Mouse (Mus musculus) CH12.LX (cell line): ENCODE measurements around the gene Dnm3.

Experiments
- CTCF ChIP-seq, 2 experiments: IDR thresholded peaks in 1 of 2; conservative IDR thresholded peaks in 1 of 2; 2 replicates each; pipeline ENCODE4 v1.5.1; 2011 to 2012; ENCODE audit warnings: low read depth in 2 of 2, low read length in 2 of 2, improper control_type of control experiment in 1 of 2, inconsistent platforms in 1 of 2, mild to moderate bottlenecking in 1 of 2, moderate library complexity in 1 of 2
- EP300 ChIP-seq: IDR thresholded peaks from 2 replicates; pipeline ENCODE4 v1.6.1; 2011; ENCODE audit warnings: low read length, improper control_type of control experiment
- ETS1 ChIP-seq: conservative IDR thresholded peaks from 2 replicates; pipeline ENCODE4 v1.6.1; 2012; ENCODE audit warnings: low read depth, mild to moderate bottlenecking, inconsistent platforms, low read length, improper control_type of control experiment, moderate library complexity
- MAX ChIP-seq: IDR thresholded peaks from 2 replicates; pipeline ENCODE4 v1.6.1; 2011; ENCODE audit warnings: low read length, improper control_type of control experiment
- MEF2A ChIP-seq: IDR thresholded peaks from 2 replicates; pipeline ENCODE4 v1.6.1; 2014; ENCODE audit warnings: low read depth, mild to moderate bottlenecking, inconsistent platforms, low read length, improper control_type of control experiment, borderline replicate concordance
- POLR2A ChIP-seq: IDR thresholded peaks from 2 replicates; pipeline ENCODE4 v1.6.1; 2011; ENCODE audit warnings: low read depth, mild to moderate bottlenecking, improper control_type of control experiment, low read length
- POLR2AphosphoS2 ChIP-seq: IDR thresholded peaks from 2 replicates; pipeline ENCODE4 v1.6.1; 2011; ENCODE audit warnings: low read depth, low read length, improper control_type of control experiment
- RAD21 ChIP-seq: IDR thresholded peaks from 2 replicates; pipeline ENCODE4 v1.6.1; 2011; ENCODE audit warnings: low read depth, mild to moderate bottlenecking, low read length, improper control_type of control experiment, moderate library complexity
- SMC3 ChIP-seq: IDR thresholded peaks from 2 replicates; pipeline ENCODE4 v1.6.1; 2011; ENCODE audit warnings: low read depth, low read length, improper control_type of control experiment
- ZC3H11A ChIP-seq: IDR thresholded peaks from 2 replicates; pipeline ENCODE4 v1.6.1; 2012; ENCODE audit warnings: low read depth, mild to moderate bottlenecking, inconsistent platforms, low read length, improper control_type of control experiment

DNA sequence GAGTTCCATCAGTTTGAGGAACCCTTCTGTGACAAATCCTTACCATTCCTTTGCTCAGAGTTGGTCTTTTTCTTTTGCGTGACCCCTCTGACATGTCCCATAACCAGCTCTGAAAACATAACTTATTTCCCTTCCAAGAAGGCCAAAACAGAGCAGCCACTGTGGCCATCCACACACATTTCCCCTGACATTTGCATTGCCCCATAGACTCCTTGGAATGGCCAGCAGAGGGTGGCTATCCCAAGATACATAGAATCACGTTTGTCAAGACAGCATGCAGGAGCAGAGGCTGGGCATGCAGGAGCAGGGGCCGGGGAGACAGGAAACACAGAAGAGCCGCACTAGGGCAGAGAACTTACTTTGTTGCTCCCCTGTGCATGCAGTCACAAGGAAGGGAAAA, 402.4 kb downstream of the Dnm3 start:
- no peak for TF ChIP-seq ZC3H11A
- no peak for TF ChIP-seq POLR2A
- TF ChIP-seq CTCF (conservative IDR thresholded peaks at IDR 0.05 in 1 of 2, IDR thresholded peaks at IDR 0.05 in 1 of 2; ENCODE audit: low read depth in 2 of 2, low read length in 2 of 2) = 0 out of 4 replicates have a peak, but pooled peaks of 1 of the 2 experiments have one; percentile 11
- TF ChIP-seq MEF2A = no peak
- no peak for TF ChIP-seq MAX
- TF ChIP-seq SMC3 = peak; percentile 5; the same call in 1 of the 2 replicates
- no peak for TF ChIP-seq ETS1
- TF ChIP-seq RAD21 = no peak; the same call in none of the 2 replicates
- TF ChIP-seq POLR2AphosphoS2 = no peak
- TF ChIP-seq EP300 = no peak
